Mouse (Mus musculus): ENCODE measurements at regions not wholly inside any gene's neighbourhood (a gene's known extent, or its start where the extent isn't known, plus 50 kb on each side); places are given as distances from the start of the nearest gene placed in this dataset.

- DNase-seq (ENCODE audit: low spot score in 2 of 2), result no peak
These were observed 105.8 kb upstream of the Sgk1 start for GRCm38 (mm10) chr10:21775911-21776761.

GRCm38 (mm10) chr10:21776762-21777080 lies 105.3 kb upstream of the Sgk1 start:
- no peak for DNase-seq (ENCODE audit: low spot score in 2 of 2)

GRCm38 (mm10) chr10:21777103-21777502 lies 104.9 kb upstream of the Sgk1 start:
- DNase-seq (ENCODE audit: low spot score in 2 of 2), result no peak

GRCm38 (mm10) chr10:21783478-21783877 lies 98.5 kb upstream of the Sgk1 start:
- DNase-seq (ENCODE audit: low spot score in 2 of 2), result no peak

- no peak for DNase-seq (ENCODE audit: low spot score in 2 of 2)
These were observed 96.9 kb upstream of the Sgk1 start for GRCm38 (mm10) chr10:21785110-21785509.

- no peak for DNase-seq (ENCODE audit: low spot score in 2 of 2)
These were observed 96.2 kb upstream of the Sgk1 start for GRCm38 (mm10) chr10:21785785-21786184.

GRCm38 (mm10) chr10:21789847-21790530 lies 92.0 kb upstream of the Sgk1 start:
- no peak for DNase-seq (ENCODE audit: low spot score in 2 of 2)

GRCm38 (mm10) chr10:21790991-21791390 lies 91.0 kb upstream of the Sgk1 start:
- no peak for DNase-seq (ENCODE audit: low spot score in 2 of 2)

GRCm38 (mm10) chr10:21792431-21792830 lies 89.6 kb upstream of the Sgk1 start:
- peak in 1 of 2 experiments; percentile 36 for DNase-seq (ENCODE audit: low spot score in 2 of 2)

GRCm38 (mm10) chr10:21793641-21794040 lies 88.3 kb upstream of the Sgk1 start:
- DNase-seq (ENCODE audit: low spot score in 2 of 2), result peak in 1 of 2 experiments; percentile 34

GRCm38 (mm10) chr10:21796386-21796785 lies 85.6 kb upstream of the Sgk1 start:
- no peak for DNase-seq (ENCODE audit: low spot score in 2 of 2)

GRCm38 (mm10) chr10:21798103-21798502 lies 83.9 kb upstream of the Sgk1 start:
- DNase-seq (ENCODE audit: low spot score in 2 of 2), result no peak

- no peak for DNase-seq (ENCODE audit: low spot score in 2 of 2)
These were observed 80.4 kb upstream of the Sgk1 start for GRCm38 (mm10) chr10:21801556-21801955.

GRCm38 (mm10) chr10:21803184-21803583 lies 78.8 kb upstream of the Sgk1 start:
- no peak for DNase-seq (ENCODE audit: low spot score in 2 of 2)

GRCm38 (mm10) chr10:21804761-21805160 lies 77.2 kb upstream of the Sgk1 start:
- DNase-seq (ENCODE audit: low spot score in 2 of 2), result no peak

GRCm38 (mm10) chr10:21805606-21806005 lies 76.4 kb upstream of the Sgk1 start:
- peak in 1 of 2 experiments; percentile 15 for DNase-seq (ENCODE audit: low spot score in 2 of 2)

- DNase-seq (ENCODE audit: low spot score in 2 of 2), result no peak
These were observed 75.3 kb upstream of the Sgk1 start for GRCm38 (mm10) chr10:21806716-21807115.

GRCm38 (mm10) chr10:21819686-21820085 lies 62.3 kb upstream of the Sgk1 start:
- DNase-seq (ENCODE audit: low spot score in 2 of 2), result no peak

GRCm38 (mm10) chr10:21821421-21821820 lies 60.6 kb upstream of the Sgk1 start:
- DNase-seq (ENCODE audit: low spot score in 2 of 2), result no peak

GRCm38 (mm10) chr10:21824418-21825025 lies 57.5 kb upstream of the Sgk1 start:
- no peak for DNase-seq (ENCODE audit: low spot score in 2 of 2)

- no peak for DNase-seq (ENCODE audit: low spot score in 2 of 2)
These were observed 55.0 kb upstream of the Sgk1 start for GRCm38 (mm10) chr10:21826793-21827504.

GRCm38 (mm10) chr10:21827505-21827844 lies 54.5 kb upstream of the Sgk1 start:
- DNase-seq (ENCODE audit: low spot score in 2 of 2), result no peak
